Mouse (Mus musculus): ENCODE data around the gene Golm1.

The Golm1 gene

GRCm38 (mm10) chr13:59676316-59677229 lies 962 bp upstream of the Golm1 start:
- DNase-seq (ENCODE audit: low spot score): no peak

- DNase-seq (ENCODE audit: low spot score): no peak
These were observed 855 bp downstream of the Golm1 start for GRCm38 (mm10) chr13:59674761-59675150.

- DNase-seq (ENCODE audit: low spot score): no peak
These were observed 1.4 kb downstream of the Golm1 start for GRCm38 (mm10) chr13:59674215-59674614.

- no peak for DNase-seq (ENCODE audit: low spot score)
These were observed 2.0 kb downstream of the Golm1 start for GRCm38 (mm10) chr13:59673597-59673996.

- no peak for DNase-seq (ENCODE audit: low spot score)
These were observed 3.4 kb downstream of the Golm1 start for GRCm38 (mm10) chr13:59672248-59672647.

GRCm38 (mm10) chr13:59671521-59671920 lies 4.1 kb downstream of the Golm1 start:
- no peak for DNase-seq (ENCODE audit: low spot score)

- DNase-seq (ENCODE audit: low spot score): no peak
These were observed 5.7 kb downstream of the Golm1 start for GRCm38 (mm10) chr13:59669946-59670345.

- DNase-seq (ENCODE audit: low spot score): no peak
These were observed 7.0 kb downstream of the Golm1 start for GRCm38 (mm10) chr13:59668501-59669093.

GRCm38 (mm10) chr13:59667763-59668162 lies 7.8 kb downstream of the Golm1 start:
- no peak for DNase-seq (ENCODE audit: low spot score)

- DNase-seq (ENCODE audit: low spot score): no peak
These were observed 11.5 kb downstream of the Golm1 start for GRCm38 (mm10) chr13:59663939-59664712.

- DNase-seq (ENCODE audit: low spot score): no peak
These were observed 13.6 kb downstream of the Golm1 start for GRCm38 (mm10) chr13:59661966-59662365.

GRCm38 (mm10) chr13:59661387-59661786 lies 14.2 kb downstream of the Golm1 start:
- DNase-seq (ENCODE audit: low spot score): no peak

GRCm38 (mm10) chr13:59660371-59660770 lies 15.2 kb downstream of the Golm1 start:
- no peak for DNase-seq (ENCODE audit: low spot score)

GRCm38 (mm10) chr13:59657781-59658180 lies 17.8 kb downstream of the Golm1 start:
- no peak for DNase-seq (ENCODE audit: low spot score)

- no peak for DNase-seq (ENCODE audit: low spot score)
These were observed 18.6 kb downstream of the Golm1 start for GRCm38 (mm10) chr13:59656975-59657388.

GRCm38 (mm10) chr13:59656316-59656832 lies 19.2 kb downstream of the Golm1 start:
- no peak for DNase-seq (ENCODE audit: low spot score)

- no peak for DNase-seq (ENCODE audit: low spot score)
These were observed 19.8 kb downstream of the Golm1 start for GRCm38 (mm10) chr13:59655718-59656315.

GRCm38 (mm10) chr13:59654465-59654864 lies 21.1 kb downstream of the Golm1 start:
- no peak for DNase-seq (ENCODE audit: low spot score)

- no peak for DNase-seq (ENCODE audit: low spot score)
These were observed 22.5 kb downstream of the Golm1 start for GRCm38 (mm10) chr13:59653136-59653535.

GRCm38 (mm10) chr13:59652651-59653050 lies 23.0 kb downstream of the Golm1 start:
- no peak for DNase-seq (ENCODE audit: low spot score)

- no peak for DNase-seq (ENCODE audit: low spot score)
These were observed 25.8 kb downstream of the Golm1 start for GRCm38 (mm10) chr13:59649781-59650180.

- DNase-seq (ENCODE audit: low spot score): no peak
These were observed 27.0 kb downstream of the Golm1 start for GRCm38 (mm10) chr13:59648598-59648997.
